Mouse (Mus musculus): ENCODE results near the gene Crebrf.

Gene Crebrf

DNA sequence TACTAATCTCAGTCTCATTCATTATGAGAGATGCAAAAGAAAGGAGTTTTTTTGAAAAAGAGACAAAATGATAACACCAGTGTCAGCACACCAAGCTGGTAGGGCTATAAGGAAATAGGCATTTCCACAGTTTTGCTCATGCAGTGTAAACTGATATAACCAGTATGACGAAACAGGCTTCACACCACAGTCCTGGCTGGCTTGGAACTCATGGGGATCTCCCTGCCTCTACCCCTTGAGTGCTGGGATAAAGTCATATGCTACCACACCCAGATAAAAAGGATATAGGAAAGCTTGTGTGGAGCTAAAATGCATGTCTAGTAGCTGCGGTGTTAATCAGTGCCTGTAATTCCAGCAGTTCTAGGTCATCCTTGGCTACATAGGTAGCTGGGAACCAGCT, 64.0 kb downstream of the Crebrf start:
- no peak for DNase-seq (ENCODE audit: low spot score)

- no peak for DNase-seq (ENCODE audit: low spot score)
Observed at GRCm38 (mm10) chr17:26780750-26781571, 65.5 kb downstream of the Crebrf start, which contains the start of gene Bnip1. Gene Bnip1 (plus strand): TSS chr17:26781066.

DNA sequence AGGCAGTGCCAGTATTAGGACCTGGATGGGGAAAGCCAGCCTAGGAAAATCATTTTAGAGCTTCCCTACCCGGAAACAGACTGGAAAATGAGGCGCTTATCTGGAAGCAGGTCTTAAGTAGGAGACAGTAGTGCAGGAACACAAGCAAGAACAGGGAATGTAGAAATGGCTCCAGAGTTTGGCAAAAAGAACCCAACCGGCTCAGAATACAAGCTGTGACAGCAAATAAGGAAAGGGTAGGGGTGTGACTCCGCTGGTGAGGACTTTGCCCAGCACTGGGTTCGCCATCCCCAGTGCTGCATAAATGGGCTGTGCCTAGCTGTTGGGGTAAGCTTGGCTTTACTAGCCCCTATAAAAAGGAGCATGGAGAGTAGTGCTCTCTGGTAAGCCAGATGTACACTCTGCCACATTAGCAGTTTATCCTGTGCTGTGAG, 66.2 kb downstream of the Crebrf start:
- DNase-seq (ENCODE audit: low spot score), result no peak

GRCm38 (mm10) chr17:26784525-26784924, 69.1 kb downstream of the Crebrf start:
- DNase-seq (ENCODE audit: low spot score), result no peak

GRCm38 (mm10) chr17:26786586-26786985, 71.1 kb downstream of the Crebrf start:
- DNase-seq (ENCODE audit: low spot score), result no peak

DNA sequence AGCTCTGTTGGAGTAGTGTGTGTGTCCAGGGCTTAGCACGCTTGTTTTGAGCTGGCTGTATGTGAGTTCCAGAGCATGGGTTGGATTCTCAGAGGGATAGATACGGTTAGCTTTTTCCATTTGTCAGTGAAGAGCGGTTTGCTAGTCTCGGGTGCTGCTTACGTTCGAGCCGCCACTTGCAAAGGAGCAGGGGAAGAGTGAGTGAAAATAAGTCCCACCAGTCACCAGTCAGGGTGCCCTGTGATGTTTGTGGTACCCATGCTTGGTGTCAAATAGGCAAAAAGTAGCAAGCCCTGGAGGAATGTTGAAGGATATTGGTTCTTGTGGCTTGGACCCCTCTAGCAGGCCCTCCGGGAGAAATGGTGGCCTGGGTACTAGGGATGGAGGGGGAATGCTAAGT, 73.5 kb downstream of the Crebrf start:
- DNase-seq (ENCODE audit: low spot score), result no peak

- DNase-seq (ENCODE audit: low spot score), result no peak
Observed at GRCm38 (mm10) chr17:26789460-26790268, 74.2 kb downstream of the Crebrf start.

DNA sequence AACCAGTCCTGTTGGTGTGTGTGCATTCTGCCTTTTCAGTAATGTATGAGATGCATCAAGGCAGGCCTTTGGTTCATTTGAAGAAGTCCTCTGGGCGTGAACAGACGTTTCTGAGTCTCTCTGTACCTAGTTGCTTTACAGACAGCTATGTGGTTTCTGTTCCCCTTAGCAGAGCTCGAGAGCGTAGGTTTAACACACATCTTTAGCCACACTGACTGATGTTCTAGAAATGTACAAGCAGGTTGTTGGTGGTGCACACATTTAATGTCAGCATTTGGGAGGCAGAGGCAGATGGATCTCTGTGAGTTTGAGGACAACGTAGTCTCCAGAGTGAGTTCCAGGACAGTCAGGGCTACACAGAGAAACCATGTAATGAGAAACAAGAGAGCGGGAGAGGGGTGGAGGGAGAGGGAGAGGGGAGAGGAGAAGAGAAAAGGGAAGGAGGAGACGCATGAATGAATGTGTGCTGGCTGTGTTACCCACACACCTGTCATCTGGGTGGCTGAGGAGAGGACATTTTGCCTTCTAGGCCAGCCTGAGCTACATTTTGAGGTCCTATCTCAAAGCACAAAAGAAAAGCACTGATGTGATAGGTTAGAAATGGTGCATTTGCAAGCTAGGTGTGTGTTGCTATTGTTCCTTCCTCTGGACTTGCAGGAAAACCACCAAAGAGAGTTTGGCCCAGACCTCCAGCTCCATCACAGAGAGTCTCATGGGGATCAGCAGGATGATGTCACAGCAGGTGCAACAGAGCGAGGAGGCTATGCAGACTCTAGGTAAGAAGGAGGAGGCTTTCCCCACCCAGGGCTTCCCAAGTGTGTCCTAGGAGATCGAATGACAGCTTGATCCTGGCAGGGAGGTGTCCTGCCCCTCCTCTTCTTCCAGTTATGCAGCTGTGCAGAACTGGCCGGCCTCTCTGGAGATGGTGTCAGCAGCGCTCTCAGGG, 75.1 kb downstream of the Crebrf start:
- DNase-seq (ENCODE audit: low spot score), result no peak

GRCm38 (mm10) chr17:26791580-26791979, 76.1 kb downstream of the Crebrf start:
- DNase-seq (ENCODE audit: low spot score), result no peak

- no peak for DNase-seq (ENCODE audit: low spot score)
Observed at GRCm38 (mm10) chr17:26792096-26792495, 76.6 kb downstream of the Crebrf start.

DNA sequence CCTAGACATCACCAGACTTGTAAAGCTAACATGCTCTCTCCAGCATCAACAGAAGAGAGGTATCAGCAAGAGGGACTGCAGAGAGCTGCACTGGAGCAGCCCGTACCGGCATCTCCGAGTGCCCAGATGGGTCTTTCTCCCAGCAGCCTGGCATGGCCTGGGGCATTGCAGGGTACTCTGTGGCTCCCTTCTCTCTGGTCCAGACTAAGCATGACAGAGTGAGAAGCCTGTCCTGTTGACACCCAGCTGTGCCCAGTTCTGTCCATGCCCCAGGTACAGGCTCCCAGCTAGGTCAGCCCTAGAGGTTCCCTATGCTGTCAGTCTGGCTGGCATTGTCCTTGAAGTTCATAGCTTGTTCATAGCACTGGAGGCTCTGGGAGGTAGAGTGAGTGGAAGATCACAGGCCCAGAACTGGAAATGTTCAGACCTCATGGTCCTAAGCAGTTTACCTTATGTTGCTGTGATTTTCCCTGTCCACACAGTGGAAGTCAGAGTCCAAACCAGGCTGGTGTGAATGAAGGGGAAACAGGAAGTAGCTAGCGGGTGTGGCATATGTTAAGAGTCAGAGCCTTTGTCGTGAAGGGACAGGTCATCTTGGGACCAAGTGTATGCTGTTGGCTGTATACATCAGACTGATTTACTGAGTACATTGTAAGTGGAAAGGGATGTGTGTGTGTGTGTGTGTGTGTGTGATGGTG, 77.8 kb downstream of the Crebrf start:
- no peak for DNase-seq (ENCODE audit: low spot score)

GRCm38 (mm10) chr17:26794744-26795143, 79.3 kb downstream of the Crebrf start:
- no peak for DNase-seq (ENCODE audit: low spot score)

- DNase-seq (ENCODE audit: low spot score), result no peak
Observed at GRCm38 (mm10) chr17:26795386-26795785, 79.9 kb downstream of the Crebrf start.

DNA sequence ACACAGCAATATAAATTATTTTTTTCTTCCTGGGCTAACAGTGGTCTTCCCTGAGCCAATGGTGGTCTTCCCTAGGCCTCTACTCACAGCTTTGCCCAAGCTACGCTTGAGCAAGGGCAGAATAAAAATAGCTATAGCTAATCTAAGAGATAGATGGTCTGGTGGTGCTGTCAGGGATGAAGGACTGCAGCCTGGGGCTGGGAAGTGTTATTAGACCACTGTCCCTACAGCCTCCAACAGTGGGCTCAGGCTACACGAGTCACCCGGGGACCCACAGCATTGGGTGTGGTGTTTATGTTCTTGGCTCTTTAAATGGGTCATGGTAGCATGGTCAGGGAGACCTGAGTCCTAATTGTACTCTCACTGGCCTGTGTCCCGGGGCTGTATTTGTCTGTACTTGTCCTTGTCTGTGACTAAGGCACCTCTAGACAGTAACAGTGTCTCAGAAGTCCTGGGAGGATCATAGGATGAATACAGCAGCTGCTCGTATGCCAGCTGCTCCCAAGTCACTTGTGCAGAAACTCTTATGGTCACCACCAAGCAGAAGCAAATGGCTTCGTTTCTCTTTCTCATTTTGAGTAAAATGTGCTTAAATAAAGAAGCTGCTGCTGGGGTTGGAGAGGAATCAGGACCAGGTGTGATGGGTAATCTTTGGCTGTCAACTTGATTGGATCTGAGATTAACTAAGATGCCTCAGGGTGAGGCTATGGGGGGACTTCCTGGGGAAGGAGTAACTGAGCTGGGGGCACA, 82.1 kb downstream of the Crebrf start:
- DNase-seq (ENCODE audit: low spot score), result no peak

DNA sequence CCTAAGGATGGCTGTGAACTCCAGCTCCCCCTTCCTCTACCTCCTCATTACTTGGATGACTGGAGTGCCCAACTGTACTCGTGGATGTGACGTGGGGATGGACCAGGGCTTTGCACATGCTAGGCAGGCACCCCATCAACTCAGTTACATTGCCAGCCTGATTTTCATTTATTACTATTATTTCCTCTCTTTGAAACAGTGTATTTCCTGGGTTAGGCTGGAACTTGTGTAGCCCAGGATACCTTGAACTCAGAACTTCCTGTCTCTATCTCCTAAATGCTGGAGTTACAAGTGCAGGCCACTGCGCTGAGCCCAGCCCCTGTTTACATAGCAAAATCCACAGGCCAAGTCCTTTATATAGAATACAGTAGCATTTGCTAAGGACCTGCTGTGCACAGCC, 87.4 kb downstream of the Crebrf start:
- no peak for DNase-seq (ENCODE audit: low spot score)

DNA sequence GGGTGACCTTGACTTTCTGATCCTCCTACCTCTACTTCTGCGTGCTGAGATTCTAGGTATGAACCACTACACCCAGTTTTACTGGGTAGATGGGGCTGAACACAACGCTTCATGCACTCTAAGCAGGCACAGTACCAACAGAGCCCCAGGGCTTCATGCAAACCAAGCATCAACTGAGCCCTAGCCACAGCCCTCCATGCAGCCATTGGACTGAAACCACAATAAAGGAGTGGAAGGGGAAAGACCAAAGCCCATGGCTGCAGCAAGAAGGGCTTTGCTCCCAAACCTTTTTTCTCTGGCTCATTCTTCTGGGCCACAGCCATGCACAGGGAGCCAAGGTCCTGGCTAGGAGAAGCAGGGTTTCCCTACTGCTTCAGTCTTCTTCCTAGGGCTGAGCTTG, 97.2 kb downstream of the Crebrf start:
- no peak for DNase-seq (ENCODE audit: low spot score)

DNA sequence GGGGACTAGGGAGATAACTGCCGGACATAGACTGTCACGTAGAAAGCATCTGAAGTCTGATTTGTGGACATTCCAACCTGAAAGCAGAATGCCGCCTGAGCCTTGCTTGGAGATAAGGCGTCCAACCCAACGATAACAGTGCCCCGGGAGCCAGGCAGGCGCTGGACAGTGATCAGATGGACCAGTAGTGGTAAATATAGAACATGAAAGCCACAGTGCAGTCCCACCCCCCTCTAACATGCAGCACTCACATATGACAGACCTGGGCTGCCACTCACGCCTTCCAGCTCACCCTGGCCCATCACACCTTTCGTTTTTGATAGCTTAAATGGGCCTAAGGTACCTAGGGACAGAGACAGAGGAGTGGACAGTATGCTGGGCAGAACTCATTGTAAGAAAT, 98.0 kb downstream of the Crebrf start:
- no peak for DNase-seq (ENCODE audit: low spot score)

- no peak for DNase-seq (ENCODE audit: low spot score)
Observed at GRCm38 (mm10) chr17:26816810-26817209, 101.4 kb downstream of the Crebrf start.

GRCm38 (mm10) chr17:26817776-26818175, 102.3 kb downstream of the Crebrf start:
- no peak for DNase-seq (ENCODE audit: low spot score)

DNA sequence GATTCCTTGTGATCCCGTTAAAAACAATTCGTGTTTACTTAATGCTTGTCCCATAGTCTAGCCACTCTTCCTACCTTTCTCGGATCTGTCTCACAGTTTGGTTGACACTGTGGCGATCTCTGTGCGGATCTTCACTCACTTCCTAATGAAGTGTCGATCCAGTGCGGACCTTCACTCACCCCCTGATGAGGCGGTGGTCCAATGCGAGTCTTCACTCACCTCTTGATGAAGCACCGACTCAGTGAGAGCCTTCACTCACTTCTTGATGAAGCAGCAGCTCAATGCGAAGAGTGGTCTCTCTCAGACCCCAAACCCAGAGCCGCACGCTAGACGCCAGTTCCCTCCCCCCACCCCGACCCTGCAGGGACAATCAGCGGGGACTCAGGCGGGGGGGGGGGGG, 110.7 kb downstream of the Crebrf start:
- DNase-seq (ENCODE audit: low spot score), result no peak
